In the genomic region with DNA sequence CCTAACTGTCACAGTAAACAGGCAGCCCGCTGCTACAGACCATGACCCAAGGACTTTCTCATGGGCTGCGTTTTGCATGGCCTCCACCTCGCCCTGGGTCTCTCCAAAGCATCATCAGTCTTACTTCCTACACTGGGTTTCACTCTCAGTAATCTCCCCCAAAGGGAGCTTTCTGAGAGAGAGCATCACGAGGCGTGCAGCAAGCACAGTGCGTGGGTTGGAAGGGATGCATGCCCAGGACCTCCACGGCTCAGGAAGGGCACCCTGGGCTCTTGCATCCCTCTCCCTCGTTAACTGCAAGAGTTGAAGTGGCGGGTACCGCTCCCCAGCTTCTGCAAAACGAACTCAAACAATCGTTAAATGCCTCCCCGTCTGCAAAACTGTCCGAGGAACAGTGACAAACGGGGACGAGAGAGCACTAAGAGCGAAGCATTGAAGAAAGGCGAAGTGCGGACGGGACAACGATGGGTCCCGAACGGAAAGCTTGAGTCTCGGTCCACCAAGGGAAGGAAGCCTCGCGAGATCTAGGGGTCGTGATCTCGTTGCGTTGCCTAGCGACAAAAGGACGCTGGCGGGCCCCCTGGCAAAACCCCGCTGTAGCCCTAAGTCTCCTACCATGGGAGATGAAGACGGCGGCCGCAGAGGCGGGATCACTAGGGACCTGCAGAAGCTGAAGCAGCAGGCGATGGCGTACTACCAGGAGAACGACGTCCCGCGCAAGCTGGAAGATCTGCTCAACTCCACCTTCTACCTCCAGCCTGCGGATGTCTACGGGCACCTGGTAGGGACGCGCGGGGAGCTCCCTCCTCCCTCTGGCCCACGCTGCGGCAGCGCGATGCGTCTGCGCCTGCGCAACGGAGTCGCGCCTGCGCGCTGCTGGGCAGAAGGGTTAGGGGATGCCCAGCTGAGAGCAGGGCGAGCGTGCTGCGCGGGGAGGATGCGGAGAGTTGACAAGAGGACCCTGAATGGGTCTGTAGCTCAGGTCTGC, we compare ENCODE assay signal across 8 mouse cellular contexts. TPM values are rescaled to one million over a fixed set of nuclear protein-coding genes. Genes with fewer than 3 reads are reported as not detected.
DNase-seq lines count a peak whose midpoint lies in the region; ATAC-seq lines count a peak whose summit lies in the region.

TSS of gene Eno4 (plus strand) at position 585 of the 988 bp plus-strand sequence.
TSS of gene Hspa12a (minus strand) at position 814 of the 988 bp plus-strand sequence.

- DNase-seq in gastrocnemius, postnatal 14 days: peak; percentile 92
- DNase-seq in left cerebral cortex, postnatal 10 days (ENCODE audit: extremely low spot score in 1 of 2, low spot score in 2 of 2): peak; percentile 94 to 95
- peak; percentile 97 for DNase-seq in right cerebral cortex, postnatal 25 days
- peak; percentile 93 to 95 for DNase-seq in urinary bladder, postnatal 4 days (ENCODE audit: low spot score in 2 of 2)

- intact Hi-C loops in gastrocnemius, postnatal 14 days (cut with DNase I; ENCODE audit: low total_unique reads): no loop called here
- intact Hi-C loops in left cerebral cortex, postnatal 10 days (cut with DNase I): no loop called here

- peak; percentile 94 for ATAC-seq in activated CD4-positive, CD25-positive, alpha-beta regulatory T cell, adult 4 months
- peak; percentile 98 for ATAC-seq in common myeloid progenitor, adult 5-6 weeks (replicated peaks; ENCODE audit: low read depth, poor library complexity, severe bottlenecking)
- peak; percentile 96 for ATAC-seq in inflammation-experienced regulatory T-cells, adult 6 months
- peak; percentile 89 for ATAC-seq in megakaryocyte-erythroid progenitor cell, adult 5-6 weeks (replicated peaks; ENCODE audit: low FRiP score, low TSS enrichment, poor library complexity, severe bottlenecking)

RNA-seq across cellular contexts. Expression of gene Eno4, which starts in this region (rescaled TPM):
- not detected for polyA plus RNA-seq in activated CD4-positive, CD25-positive, alpha-beta regulatory T cell, adult 4 months (2017; shearing (Covaris generic))
- total RNA-seq in common myeloid progenitor, adult 5-6 weeks (2017): not detected in 2 replicates
- under 1 TPM in 1 of 2 experiments, not detected in 1; 0.10 TPM for total RNA-seq in gastrocnemius, postnatal 14 days (2021)
- not detected for polyA plus RNA-seq in inflammation-experienced regulatory T-cells, adult 6 months (2017; shearing (Covaris generic))
- total RNA-seq in left cerebral cortex, postnatal 10 days (2021): 1 to 10 TPM; 1.2 to 1.5 TPM
- total RNA-seq in megakaryocyte-erythroid progenitor cell, adult 5-6 weeks (2014; fragmentation: Nextera tagmentation): not detected in 2 replicates
- not detected in 2 replicates for total RNA-seq in megakaryocyte-erythroid progenitor cell, adult 5-6 weeks (2017)

RNA-seq across cellular contexts. Expression of gene Hspa12a, which starts in this region (rescaled TPM):
- 1 to 10 TPM in 1 of 2 experiments, under 1 TPM in 1; 0.81 to 1.5 TPM for polyA plus RNA-seq in activated CD4-positive, CD25-positive, alpha-beta regulatory T cell, adult 4 months (2017; shearing (Covaris generic))
- not detected in 2 replicates for total RNA-seq in common myeloid progenitor, adult 5-6 weeks (2017)
- total RNA-seq in gastrocnemius, postnatal 14 days (2021): 10 to 100 TPM in 1 of 2 experiments, 1 to 10 TPM in 1; 8.6 to 13.4 TPM
- under 1 TPM in 2 of 3 experiments, not detected in 1; 0.57 to 0.92 TPM for polyA plus RNA-seq in inflammation-experienced regulatory T-cells, adult 6 months (2017; shearing (Covaris generic))
- total RNA-seq in left cerebral cortex, postnatal 10 days (2021): 100 to 1,000 TPM; 186 to 192 TPM
- total RNA-seq in megakaryocyte-erythroid progenitor cell, adult 5-6 weeks (2014; fragmentation: Nextera tagmentation): not detected in 2 replicates
- total RNA-seq in megakaryocyte-erythroid progenitor cell, adult 5-6 weeks (2017): 0.19 TPM in 1 of 2 replicates, not detected in the other

Comparison
In these comparisons a context has a peak if more than half of its experiments do, and no peak if none do; other contexts are left out.
1. Peak in every context shown above with its lines: DNase-seq and ATAC-seq.
2. RNA of gene Hspa12a (total RNA-seq): 186 to 192 TPM in left cerebral cortex, postnatal 10 days; 8.6 to 13.4 TPM in gastrocnemius, postnatal 14 days, not detected in common myeloid progenitor, adult 5-6 weeks and 0.19 TPM in megakaryocyte-erythroid progenitor cell, adult 5-6 weeks; every median in the first group is over 10 times any median in the second.
3. Peak in ATAC-seq in common myeloid progenitor, adult 5-6 weeks; RNA of the genes that start here not detected or under 1 TPM.
4. Peak in ATAC-seq in inflammation-experienced regulatory T-cells, adult 6 months; RNA of the genes that start here not detected or under 1 TPM.
5. Peak in ATAC-seq in megakaryocyte-erythroid progenitor cell, adult 5-6 weeks; RNA of the genes that start here not detected or under 1 TPM.